Mouse (Mus musculus) neural tube, embryonic 11.5 days (tissue): ENCODE data around the gene Tom1. TPM values are rescaled to one million over a fixed set of nuclear protein-coding genes. Genes with fewer than 3 reads are reported as not detected.
A peak's percentile ranks its signal among the peaks of the same experiment; 100 is the strongest.

Experiments used
- ATAC-seq: fragments of 200-750 bp; cut with Nextera tagmentation; 2 replicates; pipeline ENCODE4 v1.8.0; 2017; ENCODE audit warnings: moderate number of reproducible peaks, mild to moderate bottlenecking, moderate TSS enrichment, moderate library complexity; ENCODE audit not compliant: insufficient read depth, low FRiP score, low TSS enrichment
- DNase-seq: peaks from one replicate; pipeline ENCODE4 v3.0.0-alpha.2; 2015; ENCODE audit warnings: low spot score
- H3K27ac ChIP-seq: fragments of 300-500 bp; sonication (generic); 2 replicates; pipeline ENCODE4 v1.5.1; 2014; ENCODE audit warnings: low read depth, mild to moderate bottlenecking, low read length
- H3K27me3 ChIP-seq: fragments of 300-500 bp; sonication (generic); 2 replicates; pipeline ENCODE4 v1.6.1; 2014; ENCODE audit warnings: mild to moderate bottlenecking, low read length, mixed read lengths; ENCODE audit not compliant: control insufficient read depth, insufficient read depth
- H3K36me3 ChIP-seq: fragments of 300-500 bp; sonication (generic); 2 replicates; pipeline ENCODE4 v1.6.1; 2014; ENCODE audit warnings: mild to moderate bottlenecking, low read length, moderate library complexity, mixed read lengths; ENCODE audit not compliant: control insufficient read depth, insufficient read depth
- H3K4me1 ChIP-seq: fragments of 300-500 bp; sonication (generic); 2 replicates; pipeline ENCODE4 v1.6.1; 2014; ENCODE audit warnings: low read length, mixed read lengths; ENCODE audit not compliant: control insufficient read depth, insufficient read depth
- H3K4me2 ChIP-seq: fragments of 300-500 bp; sonication (generic); 2 replicates; pipeline ENCODE4 v1.6.1; 2014; ENCODE audit warnings: low read depth, mild to moderate bottlenecking, moderate library complexity
- H3K4me3 ChIP-seq: fragments of 300-500 bp; sonication (generic); 2 replicates; pipeline ENCODE4 v1.5.1; 2014; ENCODE audit warnings: low read depth, low read length
- H3K9ac ChIP-seq: fragments of 300-500 bp; sonication (generic); 2 replicates; pipeline ENCODE4 v1.6.1; 2014; ENCODE audit warnings: mild to moderate bottlenecking, low read length
- H3K9me3 ChIP-seq: fragments of 300-500 bp; sonication (generic); 2 replicates; pipeline ENCODE4 v1.6.1; 2016; ENCODE audit warnings: low read length; ENCODE audit not compliant: control insufficient read depth
- WGBS: fragments of 180-500 bp; shearing (Covaris S2); extraction: QIAGEN DNeasy Blood & Tissue Kit; methylation state at CpG from one replicate; pipeline ENCODE4 v1.1.7; 2014; 5-methylcytosine and 5-hydroxymethylcytosine counted together
- polyA plus RNA-seq: library from polyadenylated mRNA; unstranded; fragments of >200 nt; fragmentation: Nextera tagmentation; extraction: Ambion mirVana; gene quantifications from 2 replicates; pipeline ENCODE4 v1.2.1, GENCODE M21; 2014

The Tom1 gene
- polyA plus RNA-seq, 1 experiment from 2014 or later = 38.6 TPM

GRCm38 (mm10) chr8:75074876-75075275 lies 41.4 kb downstream of the Tom1 start:
- no peaks in the 10 kb centered on the region for H3K27me3 ChIP-seq
- no peak overlapping the region for H3K9ac ChIP-seq
- no peak overlapping the region for H3K4me2 ChIP-seq
- no peaks in the 10 kb centered on the region for H3K9me3 ChIP-seq
- DNase-seq (no peak), ATAC-seq (no peak)
- no peak overlapping the region for H3K27ac ChIP-seq
- no peaks in the 10 kb centered on the region for H3K36me3 ChIP-seq
- H3K4me1 ChIP-seq = no peaks in the 10 kb centered on the region
- 90% methylated on average over 1 of the region's 1 CpGs for WGBS
- no peak overlapping the region for H3K4me3 ChIP-seq

GRCm38 (mm10) chr8:75078215-75078614 lies 44.7 kb downstream of the Tom1 start:
- ATAC-seq (no peak), DNase-seq (no peak)
- Histone ChIP-seq H3K4me3 (no peak overlapping the region), H3K27me3 (no peaks in the 10 kb centered on the region), H3K4me1 (no peaks in the 10 kb centered on the region), H3K4me2 (no peak overlapping the region), H3K9ac (no peak overlapping the region), H3K27ac (no peak overlapping the region), H3K36me3 (no peaks in the 10 kb centered on the region), H3K9me3 (no peaks in the 10 kb centered on the region)
- 80% methylated on average over 1 of the region's 1 CpGs for WGBS

- DNase-seq = no peak
- no peaks in the 10 kb centered on the region for H3K36me3 ChIP-seq
- no peak overlapping the region for H3K27ac ChIP-seq
- no peak overlapping the region for H3K4me3 ChIP-seq
- H3K4me2 ChIP-seq = no peak overlapping the region
- no peaks in the 10 kb centered on the region for H3K27me3 ChIP-seq
- no peaks in the 10 kb centered on the region for H3K9me3 ChIP-seq
- H3K4me1 ChIP-seq = no peaks in the 10 kb centered on the region
- no peak for ATAC-seq
- H3K9ac ChIP-seq = no peak overlapping the region
- 94% methylated on average over 9 of the region's 9 CpGs for WGBS
Measured at GRCm38 (mm10) chr8:75078851-75079250, 45.3 kb downstream of the Tom1 start.

DNA sequence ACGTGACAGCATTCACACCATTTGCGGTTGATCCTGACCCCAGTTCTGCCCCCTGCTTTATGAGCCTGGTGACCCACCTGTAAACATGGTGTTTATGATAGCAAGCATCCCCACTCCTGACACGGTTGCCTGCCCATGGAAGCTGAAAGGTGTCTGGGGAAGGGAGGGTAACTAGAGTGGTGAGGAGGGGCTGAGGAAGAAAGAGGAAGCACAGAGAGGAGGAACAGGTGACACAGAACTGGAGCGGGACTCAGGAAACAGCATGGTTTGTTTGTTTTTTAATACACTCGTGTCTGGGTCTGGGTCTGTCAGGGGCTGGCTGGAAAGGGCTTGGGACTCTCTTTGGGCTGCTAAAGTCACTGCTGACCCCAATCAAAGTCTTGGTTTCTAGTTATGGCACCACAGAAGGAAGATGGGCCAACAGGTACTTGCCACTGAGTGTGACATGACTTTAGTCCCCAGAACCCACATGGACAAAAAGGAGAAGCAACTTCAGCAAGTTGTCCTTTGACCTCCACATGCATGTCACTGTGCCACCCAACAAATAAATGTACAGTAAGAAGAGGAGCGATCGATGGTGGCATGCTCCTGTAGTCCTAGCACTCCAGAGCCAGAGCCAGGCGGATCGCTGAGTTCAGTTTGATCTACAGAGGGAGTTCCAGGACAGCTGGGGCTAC lies 48.0 kb downstream of the Tom1 start:
- WGBS = 77% methylated on average over 9 of the region's 9 CpGs

GRCm38 (mm10) chr8:75082181-75082805 lies 48.8 kb downstream of the Tom1 start:
- Histone ChIP-seq H3K4me2 (no peak overlapping the region), H3K9me3 (no peaks in the 10 kb centered on the region), H3K4me1 (no peaks in the 10 kb centered on the region), H3K27me3 (no peaks in the 10 kb centered on the region), H3K9ac (no peak overlapping the region), H3K27ac (no peak overlapping the region), H3K36me3 (no peaks in the 10 kb centered on the region), H3K4me3 (no peak overlapping the region)
- 82% methylated on average over 6 of the region's 6 CpGs for WGBS
- no peak for ATAC-seq
- DNase-seq = no peak

More for the DNA sequence above, 48.0 kb downstream of the Tom1 start:
- Histone ChIP-seq H3K4me2 (no peak overlapping the region), H3K36me3 (no peaks in the 10 kb centered on the region), H3K27ac (no peak overlapping the region), H3K4me3 (no peak overlapping the region), H3K9me3 (no peaks in the 10 kb centered on the region), H3K4me1 (no peaks in the 10 kb centered on the region), H3K27me3 (no peaks in the 10 kb centered on the region), H3K9ac (no peak overlapping the region)
- DNase-seq (no peak), ATAC-seq (no peak)

GRCm38 (mm10) chr8:75083846-75084245 lies 50.3 kb downstream of the Tom1 start:
- H3K9me3 ChIP-seq = no peaks in the 10 kb centered on the region
- no peak overlapping the region for H3K9ac ChIP-seq
- ATAC-seq = peak; percentile 87
- no peaks in the 10 kb centered on the region for H3K27me3 ChIP-seq
- DNase-seq = peak; percentile 90
- no peaks in the 10 kb centered on the region for H3K36me3 ChIP-seq
- peak overlapping the region; percentile 31 for H3K4me2 ChIP-seq
- H3K4me1 ChIP-seq = no peaks in the 10 kb centered on the region
- no peak overlapping the region for H3K4me3 ChIP-seq
- H3K27ac ChIP-seq = no peak overlapping the region
- WGBS = 7% methylated on average over 17 of the region's 17 CpGs

- H3K36me3 ChIP-seq = no peaks in the 10 kb centered on the region
- H3K27ac ChIP-seq = no peak overlapping the region
- ATAC-seq = no peak
- H3K4me3 ChIP-seq = no peak overlapping the region
- H3K27me3 ChIP-seq = no peaks in the 10 kb centered on the region
- H3K9me3 ChIP-seq = no peaks in the 10 kb centered on the region
- no peaks in the 10 kb centered on the region for H3K4me1 ChIP-seq
- DNase-seq = no peak
- H3K9ac ChIP-seq = no peak overlapping the region
- H3K4me2 ChIP-seq = no peak overlapping the region
- WGBS = 88% methylated on average over 3 of the region's 3 CpGs
Measured at GRCm38 (mm10) chr8:75084382-75085064, 51.0 kb downstream of the Tom1 start.

DNA sequence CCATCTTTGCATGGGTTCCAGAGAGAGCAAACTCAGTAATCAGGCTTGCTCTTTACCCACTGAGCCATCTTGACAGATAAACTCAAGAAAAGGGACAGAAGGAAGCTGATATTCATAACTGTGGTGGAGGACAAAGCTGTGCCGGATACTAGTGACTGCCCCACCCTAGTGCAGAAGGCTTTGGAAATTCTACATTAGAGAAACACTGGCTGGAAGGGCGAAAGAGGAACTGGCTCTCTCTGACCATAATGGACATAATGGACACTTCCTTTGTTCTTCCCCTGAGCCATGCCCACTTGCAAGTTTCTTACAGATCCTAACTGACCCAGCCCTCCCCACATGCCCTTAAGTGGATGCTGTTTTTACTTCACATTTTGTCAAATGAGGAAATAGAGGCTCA lies 52.5 kb downstream of the Tom1 start:
- Histone ChIP-seq H3K9ac (no peak overlapping the region), H3K27ac (no peak overlapping the region), H3K4me3 (no peak overlapping the region), H3K27me3 (no peaks in the 10 kb centered on the region), H3K36me3 (no peaks in the 10 kb centered on the region), H3K4me1 (no peaks in the 10 kb centered on the region), H3K4me2 (no peak overlapping the region), H3K9me3 (no peaks in the 10 kb centered on the region)
- WGBS = 84% methylated on average over 2 of the region's 2 CpGs
- no peak for DNase-seq
- no peak for ATAC-seq

- Histone ChIP-seq H3K4me1 (no peaks in the 10 kb centered on the region), H3K27ac (no peak overlapping the region), H3K36me3 (no peaks in the 10 kb centered on the region), H3K4me2 (no peak overlapping the region), H3K9me3 (no peaks in the 10 kb centered on the region), H3K4me3 (no peak overlapping the region), H3K9ac (no peak overlapping the region), H3K27me3 (no peaks in the 10 kb centered on the region)
- no peak for DNase-seq
- ATAC-seq = no peak
Measured at GRCm38 (mm10) chr8:75087127-75087526, 53.6 kb downstream of the Tom1 start.
